Mouse (Mus musculus) embryonic facial prominence, embryonic 12.5 days (tissue): Measurements from ENCODE around the gene Cyp27b1. TPM values are rescaled to one million over a fixed set of nuclear protein-coding genes. Genes with fewer than 3 reads are reported as not detected.
"Not testable (repeated sequence)": the region's sequence is repeated elsewhere in the genome, so short reads cannot be mapped to it uniquely, and the experiment has no call there.

Experiments used
- ATAC-seq: fragments of 200-750 bp; cut with Nextera tagmentation; 2 replicates; pipeline ENCODE4 v1.8.0; 2017; ENCODE audit not compliant: insufficient number of reproducible peaks, insufficient read depth, low FRiP score, low TSS enrichment
- H3K27ac ChIP-seq: fragments of 300-500 bp; sonication (generic); 2 replicates; pipeline ENCODE4 v1.5.1; 2016; ENCODE audit warnings: mild to moderate bottlenecking
- H3K27me3 ChIP-seq: fragments of 300-500 bp; sonication (generic); 2 replicates; pipeline ENCODE4 v1.6.1; 2016; ENCODE audit warnings: mild to moderate bottlenecking, moderate library complexity
- H3K36me3 ChIP-seq: fragments of 300-500 bp; sonication (generic); 2 replicates; pipeline ENCODE4 v1.6.1; 2016; ENCODE audit warnings: mild to moderate bottlenecking
- H3K4me1 ChIP-seq: fragments of 300-500 bp; sonication (generic); 2 replicates; pipeline ENCODE4 v1.6.1; 2016
- H3K4me2 ChIP-seq: fragments of 300-500 bp; sonication (generic); replicated peaks from 2 replicates; pipeline ENCODE4 v1.6.1; 2016; ENCODE audit warnings: mild to moderate bottlenecking, moderate library complexity
- H3K4me3 ChIP-seq: fragments of 300-500 bp; sonication (generic); 2 replicates; pipeline ENCODE4 v1.5.1; 2016; ENCODE audit warnings: mild to moderate bottlenecking
- H3K9ac ChIP-seq: fragments of 300-500 bp; sonication (generic); 2 replicates; pipeline ENCODE4 v1.6.1; 2016; ENCODE audit warnings: mild to moderate bottlenecking, moderate library complexity
- H3K9me3 ChIP-seq: fragments of 300-500 bp; sonication (generic); 2 replicates; pipeline ENCODE4 v1.6.1; 2016; ENCODE audit warnings: mild to moderate bottlenecking, moderate library complexity
- WGBS: fragments of 180-500 bp; shearing (Covaris S2); methylation state at CpG from one replicate; pipeline ENCODE4 v1.1.7; 2016; 5-methylcytosine and 5-hydroxymethylcytosine counted together
- polyA plus RNA-seq: library from polyadenylated mRNA; unstranded; fragments of >200 nt; fragmentation: Nextera tagmentation; extraction: Ambion mirVana; gene quantifications from 2 replicates; pipeline ENCODE4 v1.2.1, GENCODE M21; 2016

Cyp27b1 gene
- polyA plus RNA-seq, 1 experiment from 2014 or later, result 0.10 TPM

DNA sequence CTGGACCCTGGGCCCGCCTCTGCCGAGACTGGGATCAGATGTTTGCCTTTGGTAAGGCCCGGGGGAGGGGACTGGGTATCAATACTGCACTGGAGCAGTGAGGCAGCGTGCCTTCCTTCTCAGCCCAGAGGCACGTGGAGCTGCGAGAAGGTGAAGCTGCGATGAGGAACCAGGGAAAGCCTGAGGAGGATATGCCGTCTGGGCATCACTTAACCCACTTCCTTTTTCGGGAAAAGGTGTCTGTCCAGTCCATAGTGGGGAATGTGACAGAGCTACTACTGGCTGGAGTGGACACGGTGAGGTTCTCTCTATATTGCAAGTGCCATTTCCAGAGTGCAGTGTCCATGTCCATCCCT lies 2.0 kb downstream of the Cyp27b1 start:
- Histone ChIP-seq H3K4me2 (no peak overlapping the region), H3K27ac (no peak overlapping the region), H3K27me3 (peaks cover 53% of the 10 kb centered on the region), H3K9me3 (no peaks in the 10 kb centered on the region), H3K4me1 (peaks cover 3% of the 10 kb centered on the region; the same call in 1 of the 2 replicates), H3K9ac (no peak overlapping the region), H3K36me3 (peaks cover under 1% of the 10 kb centered on the region; the same call in 1 of the 2 replicates), H3K4me3 (no peak overlapping the region)
- 18% methylated on average over 10 of the region's 10 CpGs for WGBS
- ATAC-seq, result no peak

DNA sequence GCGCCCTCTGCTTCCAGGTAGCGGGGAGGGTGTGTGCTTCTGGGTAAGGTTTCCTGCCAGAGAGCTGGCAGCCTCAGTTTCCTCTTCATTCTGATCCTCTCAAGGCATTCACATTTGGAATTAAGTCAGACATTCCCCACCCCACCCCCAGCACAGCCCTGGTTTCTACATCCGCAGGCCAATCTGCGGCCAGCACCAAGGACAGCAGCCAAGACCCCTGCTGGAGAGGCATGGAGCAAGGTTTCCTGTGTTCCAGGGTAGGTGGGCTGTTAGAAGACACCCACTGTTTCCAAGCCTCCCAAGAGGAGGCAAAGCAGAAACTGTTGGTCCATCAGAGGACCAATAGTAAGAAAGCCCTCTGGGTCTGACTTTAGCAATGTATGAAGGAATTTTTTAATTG lies 6.6 kb downstream of the Cyp27b1 start:
- no peak overlapping the region for H3K4me3 ChIP-seq
- peaks cover 12% of the 10 kb centered on the region for H3K4me1 ChIP-seq
- no peak overlapping the region for H3K4me2 ChIP-seq
- no peaks in the 10 kb centered on the region for H3K9me3 ChIP-seq
- peaks cover 16% of the 10 kb centered on the region for H3K36me3 ChIP-seq
- no peak for ATAC-seq
- peaks cover 42% of the 10 kb centered on the region for H3K27me3 ChIP-seq
- WGBS, result 59% methylated on average over 4 of the region's 4 CpGs
- no peak overlapping the region for H3K9ac ChIP-seq
- H3K27ac ChIP-seq, result no peak overlapping the region

DNA sequence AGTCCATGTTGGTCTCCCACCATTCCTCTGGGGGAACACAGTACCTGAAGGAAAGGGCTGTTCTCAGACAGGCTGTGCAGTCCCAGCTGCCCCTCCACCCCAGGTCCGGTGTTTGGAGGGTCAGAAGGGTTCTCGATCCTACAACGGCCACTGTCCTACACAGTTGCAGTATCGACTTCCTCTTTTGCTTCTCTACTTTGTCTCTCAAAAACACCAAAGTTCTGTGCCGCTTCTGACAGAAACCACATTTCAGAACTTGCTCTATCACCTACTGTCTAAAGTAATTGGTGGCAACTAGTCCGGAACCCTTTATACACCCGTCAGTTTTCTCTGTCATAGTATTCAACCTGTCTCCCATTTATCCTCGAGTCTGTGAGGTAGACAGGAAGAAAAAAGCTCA lies 7.4 kb downstream of the Cyp27b1 start:
- no peak for ATAC-seq
- Histone ChIP-seq H3K9ac (no peak overlapping the region), H3K9me3 (no peaks in the 10 kb centered on the region), H3K4me1 (peaks cover 12% of the 10 kb centered on the region), H3K27ac (no peak overlapping the region), H3K4me3 (no peak overlapping the region), H3K4me2 (no peak overlapping the region), H3K36me3 (peaks cover 16% of the 10 kb centered on the region), H3K27me3 (peaks cover 41% of the 10 kb centered on the region)
- WGBS, result 83% methylated on average over 8 of the region's 8 CpGs

DNA sequence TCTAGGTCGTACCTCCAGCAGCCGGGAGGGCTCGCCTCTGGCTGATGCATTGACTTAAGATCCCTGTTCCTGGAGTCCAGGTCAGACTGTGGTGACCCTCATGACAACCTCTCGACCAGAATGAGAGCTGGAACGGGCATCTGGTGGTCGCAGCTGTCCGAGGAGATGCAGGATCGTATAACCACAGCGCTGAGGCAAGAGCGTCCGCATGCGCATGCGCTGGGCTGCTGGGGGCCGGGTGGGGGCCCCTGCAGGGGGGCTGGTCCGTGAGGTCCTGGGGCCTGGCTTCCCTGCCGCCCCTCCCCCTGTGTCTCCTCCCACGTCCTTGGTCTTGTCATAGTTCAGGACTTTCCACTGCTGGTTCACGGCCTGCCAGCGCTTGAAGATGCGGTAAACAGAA lies 8.4 kb downstream of the Cyp27b1 start:
- WGBS, result 84% methylated on average over 20 of the region's 20 CpGs
- Histone ChIP-seq H3K9ac (no peak overlapping the region), H3K4me2 (no peak overlapping the region), H3K27me3 (peaks cover 35% of the 10 kb centered on the region), H3K36me3 (peaks cover 16% of the 10 kb centered on the region), H3K4me3 (no peak overlapping the region), H3K27ac (no peak overlapping the region), H3K4me1 (peaks cover 12% of the 10 kb centered on the region), H3K9me3 (no peaks in the 10 kb centered on the region)
- no peak for ATAC-seq

DNA sequence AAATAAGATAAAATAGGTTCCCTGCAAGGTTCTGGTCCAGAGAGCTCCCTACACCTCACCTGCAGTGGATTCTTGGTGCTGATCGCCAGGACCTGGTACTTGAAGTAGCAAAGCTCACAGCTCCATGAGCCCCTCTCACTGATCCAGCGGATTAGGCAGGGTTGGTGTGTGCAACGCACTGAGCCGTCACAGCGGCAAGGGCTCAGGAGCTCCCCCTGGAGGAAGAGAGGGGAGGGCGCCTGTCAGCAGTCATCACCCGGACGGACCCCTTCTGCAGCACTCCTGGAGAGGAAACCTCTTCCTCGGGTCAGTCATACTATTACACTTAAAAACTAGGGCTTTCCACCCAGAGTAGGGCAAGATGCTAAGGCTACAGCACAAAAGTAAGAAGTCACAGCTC lies 10.1 kb downstream of the Cyp27b1 start:
- under 1% methylated on average over 9 of the region's 9 CpGs for WGBS
- Histone ChIP-seq H3K36me3 (peaks cover 16% of the 10 kb centered on the region), H3K4me2 (peak overlapping the region; percentile 97), H3K4me3 (peak overlapping the region; percentile 88; the same call in 1 of the 2 replicates), H3K9me3 (no peaks in the 10 kb centered on the region), H3K27ac (no peak overlapping the region), H3K27me3 (peaks cover 28% of the 10 kb centered on the region), H3K4me1 (peaks cover 12% of the 10 kb centered on the region), H3K9ac (no peak overlapping the region)
- no peak for ATAC-seq

DNA sequence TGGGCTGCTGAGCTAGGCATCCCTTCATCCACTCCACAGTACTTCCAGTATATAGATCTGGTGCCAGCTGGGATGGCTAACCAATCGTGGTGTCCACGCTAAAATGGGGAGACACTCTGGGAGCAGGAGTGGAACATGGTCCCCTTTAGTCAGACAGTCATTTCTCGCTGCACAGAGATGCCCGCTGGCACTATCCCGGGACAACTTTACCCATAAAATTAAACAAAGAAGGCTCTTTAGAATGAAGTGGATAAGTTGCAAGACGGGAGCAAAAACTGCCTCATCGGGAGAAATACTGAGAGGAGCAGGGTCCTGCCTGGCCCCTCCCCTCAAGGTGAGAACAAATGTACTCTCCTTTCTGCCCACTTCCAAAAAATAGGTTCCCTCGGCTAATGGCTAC lies 10.7 kb downstream of the Cyp27b1 start:
- H3K27ac ChIP-seq, result no peak overlapping the region
- peaks cover 16% of the 10 kb centered on the region for H3K36me3 ChIP-seq
- peak overlapping the region; percentile 97 for H3K4me2 ChIP-seq
- peaks cover 12% of the 10 kb centered on the region for H3K4me1 ChIP-seq
- no peaks in the 10 kb centered on the region for H3K9me3 ChIP-seq
- peak overlapping the region; percentile 88 for H3K4me3 ChIP-seq
- peaks cover 28% of the 10 kb centered on the region for H3K27me3 ChIP-seq
- WGBS, result 12% methylated on average over 8 of the region's 8 CpGs
- no peak for ATAC-seq
- H3K9ac ChIP-seq, result peak overlapping the region; percentile 79; the same call in 1 of the 2 replicates

DNA sequence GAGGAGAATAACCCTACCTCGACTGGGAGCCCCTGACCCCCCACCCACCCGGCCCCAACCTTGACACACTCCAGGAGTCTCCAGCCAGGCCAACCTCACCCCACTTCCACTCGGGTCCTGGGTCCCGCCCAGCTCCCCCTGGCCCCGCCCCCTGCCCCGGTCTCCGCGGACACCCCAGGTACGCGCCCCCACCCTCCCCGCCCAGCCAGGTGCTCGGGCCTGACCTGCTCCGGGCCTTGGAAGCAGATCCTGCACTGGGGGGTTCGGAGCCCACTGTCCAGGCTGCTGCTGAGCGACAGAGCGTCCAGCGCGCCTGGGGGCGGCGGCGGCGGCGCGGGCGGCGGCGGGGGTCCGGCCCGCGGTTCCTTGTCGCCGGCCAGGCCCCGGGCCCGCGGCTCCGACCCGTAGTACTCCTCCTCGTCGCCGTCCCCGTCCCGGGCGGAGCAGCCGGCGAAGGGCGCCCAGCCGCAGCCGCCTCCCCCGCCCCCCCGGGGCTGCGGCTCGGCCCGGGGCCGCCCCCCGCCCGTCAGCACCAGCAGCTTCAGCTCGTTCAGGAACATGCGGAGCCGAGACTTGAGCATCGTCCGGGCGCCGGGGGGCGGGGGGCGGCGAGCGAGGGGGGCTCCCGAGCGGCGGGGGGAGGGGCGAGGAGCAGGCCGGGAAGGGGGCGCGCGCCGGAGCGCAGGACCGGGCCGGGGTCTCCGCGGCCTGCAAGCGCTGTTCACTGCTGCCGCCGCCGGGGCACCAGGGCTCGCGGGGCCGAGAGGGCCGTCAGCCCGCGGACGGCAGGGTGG lies 11.3 kb downstream of the Cyp27b1 start:
- H3K27me3 ChIP-seq, result peaks cover 28% of the 10 kb centered on the region
- ATAC-seq, result no peak
- H3K4me1 ChIP-seq, result peaks cover 12% of the 10 kb centered on the region
- peak overlapping the region; percentile 97 for H3K4me2 ChIP-seq
- peak overlapping the region; percentile 88 for H3K4me3 ChIP-seq
- under 1% methylated on average over 56 of the region's 92 CpGs for WGBS
- peak overlapping the region; percentile 79 for H3K9ac ChIP-seq
- no peaks in the 10 kb centered on the region for H3K9me3 ChIP-seq
- H3K36me3 ChIP-seq, result peaks cover 16% of the 10 kb centered on the region
- H3K27ac ChIP-seq, result peak overlapping the region; percentile 73

DNA sequence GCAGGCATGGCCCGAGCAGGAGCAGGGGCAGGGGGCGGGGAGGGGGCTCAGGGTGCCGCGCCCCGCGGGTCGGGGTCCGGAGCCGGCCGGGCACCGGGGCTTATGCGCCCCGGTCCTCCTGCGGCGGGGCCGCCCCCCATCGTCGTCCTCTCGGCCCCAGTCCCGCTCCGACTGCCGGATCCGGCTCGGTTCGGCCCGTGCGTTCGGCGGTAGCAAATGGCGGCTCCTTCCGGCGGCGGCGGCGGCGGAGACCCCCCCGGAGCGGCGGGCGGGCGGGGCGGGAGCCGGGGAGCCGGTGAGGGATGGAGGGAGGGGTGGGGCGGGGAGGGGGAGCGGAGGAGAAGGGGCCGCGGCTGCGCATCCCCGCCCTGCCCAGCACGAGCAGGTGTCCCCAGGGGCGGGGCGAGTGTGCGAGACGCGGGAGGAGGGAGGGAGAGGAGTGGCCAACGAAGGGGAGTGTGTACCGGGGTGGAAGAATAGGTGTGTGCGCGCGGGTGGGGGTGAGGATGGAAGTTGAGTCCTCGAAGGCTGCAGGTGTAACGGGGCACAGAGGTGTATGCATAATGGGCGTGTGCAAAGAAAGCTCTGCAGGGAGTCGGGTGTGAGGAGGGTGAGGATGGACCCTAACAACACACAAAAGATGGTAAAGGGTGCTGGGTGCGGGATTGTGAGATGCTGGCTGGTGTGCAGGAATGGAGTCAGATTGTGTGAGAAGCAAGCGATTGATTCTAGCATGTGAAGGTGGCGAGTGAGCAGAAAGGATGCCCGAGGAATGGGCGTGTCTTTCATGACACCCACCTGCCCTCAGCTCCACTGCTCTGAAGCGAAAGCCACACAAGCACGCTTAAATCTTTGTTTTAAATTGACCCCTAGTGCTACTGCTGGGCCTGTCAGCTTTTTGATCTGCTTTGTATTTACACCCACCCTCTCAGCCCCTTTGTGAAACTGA lies 12.2 kb downstream of the Cyp27b1 start, which contains the start of gene March9:
Gene March9, minus strand, starts transcription at position 217 of the 949 bp plus-strand sequence.
- Histone ChIP-seq H3K27ac (peak within 1 kb of the TSS; percentile 73), H3K4me3 (peak within 1 kb of the TSS; percentile 88), H3K4me1 (peaks cover 20% of the 10 kb centered on the region), H3K9me3 (no peaks in the 10 kb centered on the region), H3K27me3 (peaks cover 28% of the 10 kb centered on the region), H3K36me3 (peaks cover 24% of the 10 kb centered on the region), H3K4me2 (peak within 1 kb of the TSS; percentile 97), H3K9ac (peak within 1 kb of the TSS; percentile 79)
- ATAC-seq, result no peak
- 1% methylated on average over 56 of the region's 72 CpGs for WGBS

DNA sequence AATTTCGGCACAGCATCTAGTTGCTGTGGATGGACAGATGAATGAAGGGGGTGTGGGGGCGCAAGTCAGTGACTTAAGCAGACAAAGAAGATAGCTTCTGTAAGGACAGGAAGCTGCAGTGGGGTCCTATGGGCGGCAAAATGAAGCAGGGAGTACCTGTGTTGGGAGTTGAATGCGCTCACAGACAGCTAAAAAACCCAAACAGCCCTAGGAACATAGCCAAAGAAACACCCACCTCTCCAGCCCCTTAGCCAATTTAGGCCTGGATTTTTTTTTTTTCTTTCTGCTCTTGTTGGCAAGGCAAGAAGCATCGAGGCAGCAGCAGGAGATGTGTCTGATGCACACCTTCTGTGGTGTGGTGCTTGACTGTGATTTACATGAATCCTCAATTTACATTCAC lies 13.0 kb downstream of the Cyp27b1 start:
- Histone ChIP-seq H3K4me1 (peaks cover 21% of the 10 kb centered on the region), H3K36me3 (peaks cover 27% of the 10 kb centered on the region), H3K4me2 (no peak overlapping the region), H3K27ac (0 out of 2 replicates have a peak overlapping the region, but pooled peaks have one; percentile 1), H3K9me3 (no peaks in the 10 kb centered on the region), H3K27me3 (peaks cover 28% of the 10 kb centered on the region), H3K9ac (no peak overlapping the region; the same call in 1 of the 2 replicates), H3K4me3 (0 out of 2 replicates have a peak overlapping the region, but pooled peaks have one; percentile 88)
- WGBS, result 30% methylated on average over 5 of the region's 5 CpGs
- ATAC-seq, result no peak

DNA sequence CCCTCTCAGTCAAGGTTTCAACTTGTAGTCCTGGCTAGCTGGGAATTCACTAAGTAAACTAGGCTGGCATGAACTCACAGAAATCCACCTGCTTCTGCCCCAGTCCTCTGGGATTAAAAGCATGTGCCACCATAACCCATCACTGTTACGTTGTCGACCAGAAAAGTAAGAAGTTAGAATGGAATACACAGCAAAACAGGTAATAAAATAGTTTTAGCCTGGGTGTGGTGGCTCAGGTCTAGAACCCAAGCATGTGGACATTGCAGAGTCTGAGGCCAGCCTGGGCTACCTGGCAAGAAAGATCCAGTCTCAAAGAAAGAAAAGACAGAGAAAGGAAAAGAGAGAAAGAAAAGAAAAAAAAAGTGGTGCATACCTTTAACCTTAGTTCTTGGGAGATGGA lies 13.5 kb downstream of the Cyp27b1 start:
- H3K9me3 ChIP-seq, result no peaks in the 10 kb centered on the region
- no peak overlapping the region for H3K4me3 ChIP-seq
- H3K4me2 ChIP-seq, result no peak overlapping the region
- no peak overlapping the region for H3K9ac ChIP-seq
- ATAC-seq, result no peak
- H3K36me3 ChIP-seq, result peaks cover 27% of the 10 kb centered on the region
- peaks cover 28% of the 10 kb centered on the region for H3K27me3 ChIP-seq
- no peak overlapping the region for H3K27ac ChIP-seq
- 74% methylated on average over 2 of the region's 2 CpGs for WGBS
- H3K4me1 ChIP-seq, result peaks cover 21% of the 10 kb centered on the region

DNA sequence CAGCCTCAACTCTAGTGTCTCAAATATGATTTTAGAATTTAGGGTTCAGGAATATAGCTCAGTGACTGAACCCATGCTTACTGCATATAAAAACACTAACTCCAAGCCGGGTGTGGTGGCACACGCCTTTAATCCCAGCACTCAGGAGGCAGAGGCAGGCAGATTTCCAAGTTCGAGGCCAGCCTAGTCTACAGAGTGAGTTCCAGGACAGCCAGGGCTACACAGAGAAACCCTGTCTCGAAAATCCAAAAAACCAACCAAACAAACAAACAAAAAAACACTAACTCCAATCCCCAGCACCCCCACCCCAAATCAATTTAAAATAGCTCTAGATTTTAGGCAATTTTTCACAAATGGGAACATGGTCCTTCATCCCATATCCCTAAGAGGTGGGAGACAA lies 14.1 kb downstream of the Cyp27b1 start:
- Histone ChIP-seq H3K36me3 (peaks cover 29% of the 10 kb centered on the region), H3K4me1 (peaks cover 21% of the 10 kb centered on the region), H3K27me3 (peaks cover 26% of the 10 kb centered on the region)
- not testable (repeated sequence) for H3K4me2 ChIP-seq, H3K4me3 ChIP-seq, H3K27ac ChIP-seq, ATAC-seq, H3K9ac ChIP-seq, H3K9me3 ChIP-seq
- WGBS, result 85% methylated on average over 4 of the region's 4 CpGs
